Mouse (Mus musculus): ENCODE measurements around the gene Caap1.

Caap1 gene

GRCm38 (mm10) chr4:94556265-94557054 is at the start of gene Caap1, which contains the start of gene Gm10306:
Caap1 (minus strand) TSS chr4:94556796.
Gm10306 (plus strand) TSS chr4:94556546.
- peak; percentile 92 for DNase-seq

- no peak for DNase-seq
Measured at GRCm38 (mm10) chr4:94605591-94605990, 49.0 kb upstream of the Caap1 start.

GRCm38 (mm10) chr4:94604452-94605019 is 47.9 kb upstream of the Caap1 start:
- DNase-seq = no peak

GRCm38 (mm10) chr4:94603031-94603629 is 46.5 kb upstream of the Caap1 start, which contains the start of gene Plaa:
Plaa (minus strand) TSS chr4:94603244.
- DNase-seq = peak; percentile 94

- DNase-seq = no peak
Measured at GRCm38 (mm10) chr4:94602496-94603030, 46.0 kb upstream of the Caap1 start.

DNA sequence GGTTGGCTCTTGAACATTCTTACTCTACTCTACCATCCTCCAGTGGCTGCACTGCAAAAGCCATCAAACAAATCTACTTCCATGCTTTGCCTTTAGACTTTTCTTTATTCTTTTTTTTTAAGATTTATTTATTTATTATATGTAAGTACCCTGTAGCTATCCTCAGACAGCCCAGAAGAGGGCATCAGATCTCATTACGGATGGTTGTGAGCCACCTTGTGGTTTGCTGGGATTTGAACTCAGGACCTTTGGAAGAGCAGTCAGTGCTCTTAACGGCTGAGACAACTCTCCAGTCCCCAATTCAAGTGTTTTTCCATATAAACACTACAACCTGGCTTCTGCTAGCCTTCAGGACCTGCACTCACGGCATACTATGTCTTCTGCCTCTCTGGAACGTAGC is 44.8 kb upstream of the Caap1 start:
- no peak for DNase-seq

- no peak for DNase-seq
Measured at GRCm38 (mm10) chr4:94592709-94593108, 36.1 kb upstream of the Caap1 start.

- DNase-seq = no peak
Measured at GRCm38 (mm10) chr4:94591765-94592381, 35.3 kb upstream of the Caap1 start.

DNA sequence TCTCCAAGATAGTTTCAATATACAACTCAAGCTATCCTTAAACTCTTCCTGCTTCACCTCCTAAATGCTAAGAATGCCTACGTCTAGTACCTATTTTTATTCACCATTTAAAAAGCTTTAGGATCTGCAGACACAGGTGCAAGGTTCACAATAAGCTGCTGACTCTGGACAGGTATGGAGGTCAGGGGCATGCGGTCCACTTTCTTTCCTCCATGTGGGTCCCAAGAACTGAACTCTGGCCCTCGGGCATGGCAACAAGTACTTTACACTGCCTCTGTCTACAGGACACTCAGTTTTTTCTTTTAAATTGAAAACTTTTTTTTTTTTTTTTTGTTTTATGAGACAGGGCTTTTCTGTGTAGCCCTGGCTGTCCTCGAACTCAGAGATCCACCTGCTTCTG is 16.1 kb upstream of the Caap1 start:
- DNase-seq = no peak

GRCm38 (mm10) chr4:94564297-94564696 is 7.7 kb upstream of the Caap1 start:
- no peak for DNase-seq

DNA sequence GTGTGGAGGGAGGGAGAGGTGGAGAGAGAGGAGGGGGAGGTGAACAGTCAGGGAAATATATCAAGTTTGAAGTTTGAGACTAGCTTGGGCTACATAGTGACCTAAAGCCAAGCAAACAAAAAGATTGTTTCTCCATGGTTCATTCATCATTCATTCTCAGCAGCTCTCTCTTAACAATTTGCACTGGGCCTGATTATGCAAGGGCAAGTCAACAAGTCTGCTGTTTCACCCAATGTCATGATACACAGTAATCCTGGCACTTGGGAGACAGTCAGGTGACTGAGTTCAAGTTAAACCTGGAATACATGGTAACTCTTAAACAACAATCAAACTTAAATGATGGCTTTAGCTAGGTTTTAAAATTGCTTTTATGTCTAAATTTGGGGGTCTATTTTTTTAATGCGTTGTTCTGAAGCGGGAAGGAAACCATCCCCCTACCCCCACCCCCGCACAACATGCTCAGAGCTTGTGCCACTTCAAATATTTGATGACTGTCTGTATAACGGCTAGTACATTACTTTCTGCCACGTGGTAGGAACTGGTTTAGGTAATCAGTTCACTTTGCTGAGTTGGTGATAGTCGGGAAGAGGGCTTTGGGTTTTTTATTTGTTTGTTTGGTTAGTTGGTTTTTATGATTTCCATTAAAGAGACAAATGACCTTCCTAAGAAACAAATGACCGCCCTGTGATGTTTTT is 5.5 kb upstream of the Caap1 start:
- DNase-seq = no peak

GRCm38 (mm10) chr4:94560316-94560715 is 3.7 kb upstream of the Caap1 start:
- no peak for DNase-seq

- DNase-seq = no peak
Measured at GRCm38 (mm10) chr4:94559266-94559665, 2.7 kb upstream of the Caap1 start.

DNA sequence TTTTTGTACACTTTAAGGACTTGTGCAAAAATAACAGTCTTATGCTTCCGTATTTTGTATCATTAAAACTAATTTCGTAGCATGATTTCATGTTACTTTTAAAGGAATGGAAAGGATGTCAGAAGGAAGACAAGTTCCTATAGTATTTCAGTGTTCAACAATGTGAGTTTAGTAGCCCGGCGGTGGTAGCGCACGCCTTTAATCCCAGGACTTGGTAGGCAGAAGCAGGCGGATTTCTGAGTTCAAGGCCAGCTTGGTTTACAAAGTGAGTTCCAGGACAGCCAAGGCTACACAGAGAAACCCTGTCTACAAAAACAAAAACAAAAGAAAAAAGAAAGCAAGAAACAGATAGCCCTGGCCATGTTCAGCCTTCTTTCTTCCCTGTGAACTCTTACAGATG is 549 bp upstream of the Caap1 start:
- DNase-seq = no peak

DNA sequence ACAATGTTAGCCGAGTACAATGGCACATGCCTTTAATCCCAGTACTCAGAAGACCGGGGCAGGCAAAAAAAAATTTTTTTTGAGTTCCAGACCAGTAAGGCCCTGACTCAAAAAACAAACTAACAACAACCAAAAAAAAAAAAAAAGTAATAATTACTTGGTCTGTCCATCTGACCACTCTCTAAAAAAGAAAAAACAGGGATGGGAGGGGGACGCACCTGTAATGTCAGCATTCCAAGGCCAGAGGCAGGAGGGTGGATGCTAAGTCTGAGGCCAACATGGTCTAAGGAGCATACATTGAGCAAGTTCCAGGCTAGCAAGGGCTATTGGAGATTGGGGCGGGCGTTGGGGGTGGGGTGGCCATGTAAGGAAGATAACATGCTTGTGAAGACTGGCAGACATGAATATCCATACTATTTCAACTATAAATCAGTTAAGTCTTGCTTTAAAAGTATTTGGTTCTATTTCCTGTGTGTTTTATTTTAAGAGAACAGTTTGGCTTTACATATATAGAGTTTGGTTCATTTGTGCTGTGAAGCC is 1.6 kb downstream of the Caap1 start:
- DNase-seq = no peak

DNA sequence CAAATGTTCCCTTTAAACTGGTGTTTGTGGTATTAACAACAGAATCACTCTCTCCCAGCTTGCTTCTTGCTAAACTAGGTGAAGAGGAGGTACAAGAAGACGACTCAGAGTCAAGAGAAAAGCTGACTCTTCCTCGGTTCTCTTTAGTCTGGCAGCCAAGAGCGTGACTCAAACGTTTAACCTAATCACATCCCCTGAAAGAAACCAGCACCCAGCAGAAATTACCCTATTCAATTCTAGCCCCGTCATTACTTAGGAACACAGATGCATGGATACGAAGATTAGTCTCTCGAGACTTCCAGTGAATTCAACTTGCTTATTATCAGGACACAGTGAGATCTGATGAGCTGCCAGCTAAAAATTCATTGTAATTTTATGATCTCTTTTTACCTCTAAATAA is 12.3 kb downstream of the Caap1 start:
- DNase-seq = no peak

DNA sequence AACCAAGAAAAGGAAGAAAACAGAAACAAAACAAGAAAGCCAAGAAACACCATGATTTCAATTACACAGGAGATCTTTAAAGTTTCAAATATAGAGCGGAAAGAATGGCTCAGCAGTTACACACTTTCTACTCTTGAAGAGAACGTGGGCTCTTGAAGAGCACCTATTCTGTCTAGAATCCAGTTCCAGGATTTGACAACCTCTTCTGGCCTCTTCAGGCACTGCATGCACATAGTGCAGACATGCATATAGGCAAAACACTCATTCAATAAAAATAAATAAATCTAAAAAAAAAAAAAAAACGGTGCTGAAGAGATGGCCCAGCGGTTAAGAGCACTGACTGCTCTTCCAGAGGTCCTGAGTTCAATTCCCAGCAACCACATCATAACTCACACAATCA is 13.6 kb downstream of the Caap1 start:
- no peak for DNase-seq

- no peak for DNase-seq
Measured at GRCm38 (mm10) chr4:94533205-94533604, 23.4 kb downstream of the Caap1 start.

GRCm38 (mm10) chr4:94529448-94529847 is 27.1 kb downstream of the Caap1 start:
- no peak for DNase-seq

GRCm38 (mm10) chr4:94523321-94523720 is 33.3 kb downstream of the Caap1 start:
- no peak for DNase-seq

GRCm38 (mm10) chr4:94517631-94518030 is 39.0 kb downstream of the Caap1 start:
- DNase-seq = peak; percentile 14

- no peak for DNase-seq
Measured at GRCm38 (mm10) chr4:94515366-94515765, 41.2 kb downstream of the Caap1 start.

Data from kidney, adult 18-20 months (tissue).